Mouse (Mus musculus) heart, adult 8-10 months (tissue): Measurements from ENCODE around the gene Olfr1357. TPM values are rescaled to one million over a fixed set of nuclear protein-coding genes. Genes with fewer than 3 reads are reported as not detected.
A peak's percentile ranks its signal among the peaks of the same experiment; 100 is the strongest.
"Not testable (repeated sequence)": the region's sequence is repeated elsewhere in the genome, so short reads cannot be mapped to it uniquely, and the experiment has no call there.

ENCODE experiments used
- DNase-seq: peaks from one replicate; pipeline ENCODE4 v3.0.0; 2022; ENCODE audit warnings: low spot score
- total RNA-seq, 4 experiments: library from RNA; stranded (reverse); gene quantifications; 2 replicates each; pipeline ENCODE4 v1.2.4; 2022

The Olfr1357 gene
- not detected for total RNA-seq

- no peak for DNase-seq
Observed at GRCm38 (mm10) chr10:78617974-78618373, at the start of gene Olfr1357. Gene Olfr1357 (minus strand): TSS chr10:78618074.

DNA sequence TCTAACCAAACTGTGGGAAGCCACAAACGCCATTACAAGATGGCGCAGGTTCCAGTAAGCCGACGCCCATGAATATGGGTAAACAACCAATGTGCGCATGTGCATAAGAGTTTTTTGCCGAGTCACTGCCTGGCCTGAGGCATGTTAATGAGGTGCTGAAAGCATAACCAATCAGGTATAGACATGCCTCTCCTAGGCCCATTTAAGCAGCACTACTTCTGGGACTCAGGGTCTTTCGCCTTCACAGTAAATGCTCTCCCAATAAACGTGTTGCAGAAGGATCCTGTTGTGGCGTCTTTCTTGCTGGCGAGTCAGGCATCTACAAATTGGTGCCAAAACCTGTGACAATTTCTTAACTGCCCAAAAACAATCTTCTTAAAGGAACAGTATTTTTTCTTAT is 48.8 kb upstream of the Olfr1357 start:
- not testable (repeated sequence) for DNase-seq

GRCm38 (mm10) chr10:78664546-78664945 is 46.7 kb upstream of the Olfr1357 start:
- DNase-seq = no peak

DNA sequence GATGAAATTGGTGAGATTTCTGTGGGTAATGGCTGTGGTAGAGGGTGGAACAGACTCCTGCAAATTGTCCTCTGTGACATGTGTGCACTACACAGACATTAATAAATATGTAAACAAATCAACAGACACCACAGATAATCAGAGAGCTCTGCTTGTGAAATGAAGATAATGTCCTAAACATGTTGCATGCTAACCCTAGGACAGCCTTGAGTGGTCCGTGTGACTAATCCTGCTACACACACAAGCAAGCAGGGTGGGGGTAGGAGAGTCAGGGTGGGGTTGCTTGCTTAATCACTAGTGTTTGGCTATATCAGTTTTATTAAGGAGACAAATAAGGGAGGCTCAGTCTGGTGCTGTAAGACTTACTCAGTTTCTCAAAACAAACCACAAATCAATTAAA is 43.3 kb upstream of the Olfr1357 start:
- DNase-seq = no peak

- no peak for DNase-seq
Observed at GRCm38 (mm10) chr10:78632311-78632710, 14.4 kb upstream of the Olfr1357 start.

GRCm38 (mm10) chr10:78630194-78630593 is 12.3 kb upstream of the Olfr1357 start:
- DNase-seq = no peak

DNA sequence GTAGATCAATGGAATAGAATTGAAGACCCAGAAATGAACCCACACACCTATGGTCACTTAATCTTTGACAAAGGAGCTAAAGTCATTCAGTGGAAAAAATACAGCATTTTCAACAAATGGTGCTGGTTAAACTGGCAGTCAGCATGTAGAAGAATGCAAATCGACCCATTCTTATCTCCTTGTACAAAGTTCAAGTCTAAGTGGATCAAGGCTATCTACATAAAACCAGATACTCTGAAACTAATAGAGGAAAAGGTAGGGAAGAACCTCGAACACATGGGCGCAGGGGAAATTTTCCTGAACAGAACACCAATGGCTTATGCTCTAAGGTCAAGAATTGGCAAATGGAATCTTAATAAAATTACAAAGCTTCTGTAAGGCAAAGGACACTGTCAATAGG is 5.3 kb upstream of the Olfr1357 start:
- not testable (repeated sequence) for DNase-seq

GRCm38 (mm10) chr10:78607602-78608001 is 10.3 kb downstream of the Olfr1357 start:
- no peak for DNase-seq

GRCm38 (mm10) chr10:78605080-78605479 is 12.8 kb downstream of the Olfr1357 start:
- peak; percentile 36 for DNase-seq

DNA sequence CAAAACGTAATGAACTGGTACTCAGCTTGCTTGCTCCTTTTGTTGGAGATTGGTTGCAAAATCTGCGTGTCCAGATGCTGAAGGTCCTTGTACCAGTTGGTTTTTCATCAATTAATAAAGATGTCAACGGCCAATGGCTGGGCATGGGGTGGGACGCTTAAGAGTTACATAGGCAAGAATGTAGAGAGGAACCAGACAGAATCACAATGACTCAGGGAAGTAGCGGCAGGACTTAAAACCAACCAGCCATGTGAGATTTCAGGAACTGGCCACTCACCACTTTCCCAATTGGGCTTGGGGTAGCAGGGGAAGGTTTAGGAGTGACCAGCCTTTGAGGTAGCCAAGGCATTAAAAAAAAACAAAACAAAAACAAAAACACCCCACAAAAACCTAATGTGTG is 18.0 kb downstream of the Olfr1357 start:
- DNase-seq = no peak

GRCm38 (mm10) chr10:78594566-78594965 is 23.3 kb downstream of the Olfr1357 start:
- no peak for DNase-seq

- no peak for DNase-seq
Observed at GRCm38 (mm10) chr10:78594157-78594556, 23.7 kb downstream of the Olfr1357 start.

DNA sequence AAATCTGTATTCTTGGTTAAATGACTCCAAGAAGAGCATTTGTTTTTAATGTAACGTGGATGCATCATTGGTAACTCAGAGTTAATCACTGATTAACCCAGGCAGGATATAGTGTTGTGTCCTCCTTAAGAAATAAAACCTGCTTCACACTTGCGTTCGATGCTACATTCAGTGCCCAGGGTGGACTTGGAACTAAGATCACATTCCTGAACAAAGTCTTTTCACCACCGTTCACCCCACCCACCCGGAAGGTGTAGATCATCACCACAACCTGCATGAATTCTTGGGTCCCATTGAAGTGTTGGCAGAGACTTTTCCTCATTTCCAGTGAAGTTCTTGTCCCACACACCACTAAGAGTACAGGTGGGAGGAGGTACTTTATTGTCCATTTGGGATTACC is 24.1 kb downstream of the Olfr1357 start:
- DNase-seq = no peak

DNA sequence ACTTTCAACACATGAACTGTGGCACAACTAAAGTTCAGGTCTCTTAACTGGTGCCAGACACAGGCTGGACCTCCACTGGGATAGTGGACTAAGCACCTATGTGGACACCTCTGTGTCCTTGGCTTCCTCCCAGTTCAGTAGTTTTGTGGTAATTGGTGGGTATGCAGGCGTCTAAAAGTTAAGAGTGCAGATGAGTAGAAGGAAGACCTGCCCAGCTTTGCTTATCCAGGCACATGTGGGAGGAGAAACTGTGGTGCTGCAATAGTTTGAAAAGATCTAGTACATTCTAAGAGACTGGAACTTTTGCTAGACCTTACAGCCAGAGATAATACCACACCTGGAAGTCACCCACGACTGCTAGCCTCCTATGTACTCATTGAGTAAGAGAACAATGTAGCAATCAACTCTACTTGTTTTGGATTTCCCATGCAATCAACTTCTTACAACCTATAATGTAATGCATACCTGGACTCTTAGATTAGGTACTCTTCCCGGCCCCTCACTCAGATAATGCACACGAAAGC is 25.0 kb downstream of the Olfr1357 start:
- no peak for DNase-seq

DNA sequence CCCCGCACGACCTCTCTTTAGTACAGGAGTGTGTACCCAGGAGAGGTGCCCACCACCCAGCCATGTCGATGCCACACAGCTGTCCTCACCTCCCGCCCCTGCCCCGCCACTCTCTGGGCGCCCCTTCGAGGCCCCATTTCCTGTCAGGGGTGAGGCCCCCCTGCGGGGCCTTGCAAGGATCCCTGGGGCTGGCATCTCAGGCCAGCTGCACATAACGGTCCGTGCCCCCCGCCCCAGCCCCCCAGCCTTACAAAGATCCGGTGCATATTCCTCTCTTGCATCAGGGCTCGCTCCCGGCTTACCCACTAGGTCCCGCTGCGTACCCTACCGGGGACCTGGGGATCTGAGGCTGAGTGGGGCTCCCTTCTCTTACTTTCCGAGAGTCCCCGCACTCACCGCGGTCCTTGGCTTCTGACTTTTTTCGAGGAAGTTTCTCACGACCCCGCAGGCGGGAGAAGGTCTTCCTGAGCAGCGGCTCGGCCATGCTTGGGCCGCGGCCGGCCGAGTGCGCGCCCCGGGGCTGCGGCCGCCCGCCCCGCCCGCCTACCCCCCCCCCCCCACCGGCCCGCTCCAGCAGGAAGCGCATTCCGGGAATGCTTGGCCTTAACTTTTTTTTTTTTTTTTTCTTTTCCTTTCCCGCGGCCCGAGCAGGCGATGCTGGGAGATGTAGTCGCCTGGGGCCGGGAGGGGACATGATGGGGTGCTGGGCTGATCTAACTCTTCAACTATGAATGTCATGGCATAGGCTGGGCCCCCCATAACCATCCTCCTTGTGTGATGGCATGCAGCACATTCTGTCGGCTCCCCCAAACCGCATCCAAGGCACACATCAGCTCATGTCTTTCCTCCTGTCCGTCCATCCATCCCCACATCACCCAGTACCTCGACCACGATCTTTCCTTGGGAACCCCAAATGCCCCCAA is 26.2 kb downstream of the Olfr1357 start, which contains the start of gene Syde1:
Syde1 (minus strand) TSS at position 559 of the 923 bp plus-strand sequence.
- DNase-seq = peak; percentile 54

GRCm38 (mm10) chr10:78590744-78591143 is 27.1 kb downstream of the Olfr1357 start:
- DNase-seq = peak; percentile 36

- DNase-seq = no peak
Observed at GRCm38 (mm10) chr10:78589901-78590300, 28.0 kb downstream of the Olfr1357 start.

- no peak for DNase-seq
Observed at GRCm38 (mm10) chr10:78589291-78589690, 28.6 kb downstream of the Olfr1357 start.

DNA sequence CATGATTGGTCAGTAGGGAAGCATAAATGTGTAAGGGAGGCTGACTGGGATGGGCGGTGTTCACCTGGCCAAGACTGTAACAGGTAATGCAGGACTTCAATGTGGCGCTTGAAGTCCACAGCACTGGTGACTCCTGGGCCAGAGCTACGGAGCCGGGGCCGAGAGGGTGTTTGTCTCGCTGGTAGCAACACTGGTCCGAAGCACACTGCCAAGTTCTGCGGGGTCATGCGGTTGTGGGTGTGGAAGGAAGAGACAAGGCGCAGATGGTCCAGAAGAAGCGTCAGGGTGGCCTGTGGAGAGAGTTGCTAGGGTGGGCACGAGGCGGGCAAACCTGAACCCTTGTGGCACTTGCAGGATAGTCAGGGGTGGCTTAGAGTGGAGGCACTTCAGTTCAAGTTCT is 31.8 kb downstream of the Olfr1357 start:
- no peak for DNase-seq

- DNase-seq = no peak
Observed at GRCm38 (mm10) chr10:78585606-78586005, 32.3 kb downstream of the Olfr1357 start.

DNA sequence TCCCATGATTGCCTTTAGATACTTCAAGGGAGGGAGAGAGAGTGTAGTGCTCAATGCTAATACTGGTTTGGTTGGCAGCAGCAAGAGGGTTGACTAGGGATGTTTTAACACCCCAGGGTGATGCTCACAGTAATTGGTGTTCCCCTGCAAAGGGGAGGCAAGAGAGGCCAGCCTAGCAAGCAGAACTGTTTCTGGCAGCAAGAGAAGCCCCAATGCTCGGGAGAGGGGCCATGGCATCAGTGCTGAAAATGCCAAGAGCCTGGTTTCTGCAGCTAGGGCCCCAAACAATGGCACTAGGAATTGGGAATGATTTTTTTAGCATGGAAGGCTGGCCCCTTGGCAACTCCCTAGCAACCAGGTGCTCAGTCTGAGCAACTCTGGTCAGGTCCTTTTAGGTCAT is 32.9 kb downstream of the Olfr1357 start:
- DNase-seq = no peak

- no peak for DNase-seq
Observed at GRCm38 (mm10) chr10:78583939-78584338, 33.9 kb downstream of the Olfr1357 start.

DNA sequence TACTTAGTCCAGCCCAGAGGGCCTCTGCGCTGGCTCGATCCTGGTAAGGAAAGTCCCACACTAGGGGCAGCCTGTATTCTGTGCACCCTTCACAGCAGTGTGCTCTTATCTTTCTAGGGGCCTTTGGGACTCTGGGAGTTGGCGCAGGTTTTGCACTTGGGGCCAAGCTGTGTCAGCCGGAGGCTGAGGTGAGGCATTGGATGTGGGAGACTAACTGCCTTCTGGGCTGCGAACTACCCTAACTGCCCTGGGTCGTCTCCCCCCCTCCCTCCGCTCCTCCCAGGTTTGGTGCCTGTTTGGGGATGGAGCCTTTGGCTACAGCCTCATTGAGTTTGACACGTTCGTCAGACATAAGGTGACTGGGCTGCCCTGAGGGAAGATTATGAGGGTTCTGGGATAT is 34.5 kb downstream of the Olfr1357 start:
- no peak for DNase-seq
